Mouse (Mus musculus): Measurements from ENCODE around the gene C8g.

Gene C8g

GRCm38 (mm10) chr2:25501593-25502486 lies at the start of gene C8g:
Gene C8g (minus strand): TSS chr2:25501719.
- DNase-seq (ENCODE audit: low spot score in 2 of 2) = no peak

- peak in 1 of 2 experiments; percentile 51 for DNase-seq (ENCODE audit: low spot score in 2 of 2)
These were observed 49.7 kb upstream of the C8g start for GRCm38 (mm10) chr2:25551186-25551585.

- no peak for DNase-seq (ENCODE audit: low spot score in 2 of 2)
These were observed 47.8 kb upstream of the C8g start for GRCm38 (mm10) chr2:25549021-25549991.

GRCm38 (mm10) chr2:25546811-25547491 lies 45.4 kb upstream of the C8g start, which contains the start of gene Traf2:
Gene Traf2 (minus strand): TSS chr2:25546940.
- DNase-seq (ENCODE audit: low spot score in 2 of 2) = peak; percentile 97 to 99

- no peak for DNase-seq (ENCODE audit: low spot score in 2 of 2)
These were observed 44.7 kb upstream of the C8g start for GRCm38 (mm10) chr2:25545996-25546810.

- DNase-seq (ENCODE audit: low spot score in 2 of 2) = no peak
These were observed 40.3 kb upstream of the C8g start for GRCm38 (mm10) chr2:25541644-25542367.

GRCm38 (mm10) chr2:25540541-25540948 lies 39.0 kb upstream of the C8g start:
- DNase-seq (ENCODE audit: low spot score in 2 of 2) = no peak

GRCm38 (mm10) chr2:25536531-25536930 lies 35.0 kb upstream of the C8g start:
- no peak for DNase-seq (ENCODE audit: low spot score in 2 of 2)

GRCm38 (mm10) chr2:25534866-25535182 lies 33.3 kb upstream of the C8g start:
- DNase-seq (ENCODE audit: low spot score in 2 of 2) = no peak

- peak in 1 of 2 experiments; percentile 50 for DNase-seq (ENCODE audit: low spot score in 2 of 2)
These were observed 32.8 kb upstream of the C8g start for GRCm38 (mm10) chr2:25534178-25534865.

GRCm38 (mm10) chr2:25533707-25534106 lies 32.2 kb upstream of the C8g start:
- DNase-seq (ENCODE audit: low spot score in 2 of 2) = no peak

GRCm38 (mm10) chr2:25526510-25527302 lies 25.2 kb upstream of the C8g start:
- no peak for DNase-seq (ENCODE audit: low spot score in 2 of 2)

GRCm38 (mm10) chr2:25509912-25510311 lies 8.4 kb upstream of the C8g start:
- no peak for DNase-seq (ENCODE audit: low spot score in 2 of 2)

GRCm38 (mm10) chr2:25506964-25507363 lies 5.4 kb upstream of the C8g start:
- no peak for DNase-seq (ENCODE audit: low spot score in 2 of 2)

- DNase-seq (ENCODE audit: low spot score in 2 of 2) = no peak
These were observed 4.3 kb upstream of the C8g start for GRCm38 (mm10) chr2:25505860-25506259.

- DNase-seq (ENCODE audit: low spot score in 2 of 2) = no peak
These were observed 3.5 kb upstream of the C8g start for GRCm38 (mm10) chr2:25505000-25505399.

- DNase-seq (ENCODE audit: low spot score in 2 of 2) = no peak
These were observed 3.0 kb upstream of the C8g start for GRCm38 (mm10) chr2:25504538-25504937.

GRCm38 (mm10) chr2:25502726-25503125 lies 1.2 kb upstream of the C8g start:
- no peak for DNase-seq (ENCODE audit: low spot score in 2 of 2)

Data from left cerebral cortex, adult 9 months (tissue).